ENCODE assay signal across 8 mouse cellular contexts in the genomic region with DNA sequence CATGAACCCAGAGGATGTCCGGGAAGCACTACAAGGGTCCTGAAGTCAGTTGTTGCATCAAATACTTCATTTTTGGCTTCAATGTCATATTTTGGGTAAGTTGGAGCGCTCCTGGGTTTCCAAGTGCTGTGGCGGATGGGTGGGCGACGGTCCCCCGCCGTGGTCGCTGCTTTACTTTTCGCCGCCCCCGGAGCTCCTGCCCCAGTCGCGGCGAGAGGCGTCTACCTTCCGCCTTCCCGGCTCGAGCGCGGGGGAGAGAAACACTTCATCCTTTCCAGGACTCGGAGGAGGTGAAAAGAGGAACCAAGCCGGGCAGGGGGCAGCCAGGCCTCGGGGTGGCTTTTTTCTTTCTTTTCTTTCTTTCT. TPM values are rescaled to one million over a fixed set of nuclear protein-coding genes. Genes with fewer than 3 reads are reported as not detected.
DNase-seq lines count a peak whose midpoint lies in the region; ATAC-seq lines count a peak whose summit lies in the region.

No protein-coding gene starts in this region.

- H3K36me3 ChIP-seq in liver, embryonic 12.5 days, result no peaks in the 10 kb centered on the region
- H3K36me3 ChIP-seq in neural tube, embryonic 12.5 days, result no peaks in the 10 kb centered on the region

- no peaks in the 10 kb centered on the region for H3K9me3 ChIP-seq in liver, embryonic 12.5 days (replicated peaks)
- H3K9me3 ChIP-seq in neural tube, embryonic 12.5 days, result no peaks in the 10 kb centered on the region

- peak; percentile 53 for DNase-seq in adrenal gland, adult 2 months
- no peak for DNase-seq in adrenal gland, postnatal 4 days (ENCODE audit: low spot score in 2 of 2)
- peak; percentile 46 for DNase-seq in CD4-positive, CD25-positive, alpha-beta regulatory T cell, adult 2 months (ENCODE audit: low read depth, low spot score)
- DNase-seq in embryo, embryonic 9.5 days (ENCODE audit: extremely low spot score), result peak; percentile 67
- peak; percentile 21 for DNase-seq in heart, postnatal 4 days
- DNase-seq in Muller cell, postnatal 12 days (ENCODE audit: inconsistent ontology term), result no peak

- ATAC-seq in liver, embryonic 12.5 days, result 0 out of 2 replicates have a peak, but pooled peaks have one; percentile 11
- ATAC-seq in neural tube, embryonic 12.5 days (ENCODE audit: low FRiP score, low read depth), result peak; percentile 17

- 0 out of 2 replicates have a peak overlapping the region, but pooled peaks have one; percentile 48 for H3K27ac ChIP-seq in liver, embryonic 12.5 days
- H3K27ac ChIP-seq in neural tube, embryonic 12.5 days, result peak overlapping the region; percentile 82

- peak overlapping the region; percentile 95 for H3K4me2 ChIP-seq in liver, embryonic 12.5 days
- H3K4me2 ChIP-seq in neural tube, embryonic 12.5 days (replicated peaks), result peak overlapping the region; percentile 78

- WGBS in liver, embryonic 12.5 days (ENCODE audit: insufficient replicate concordance), result 5% methylated on average over 23 of the region's 23 CpGs
- WGBS in neural tube, embryonic 12.5 days, result under 1% methylated on average over 23 of the region's 23 CpGs

- peak overlapping the region; percentile 73 for H3K9ac ChIP-seq in liver, embryonic 12.5 days
- peak overlapping the region; percentile 85 for H3K9ac ChIP-seq in neural tube, embryonic 12.5 days

- peak overlapping the region; percentile 72 for H3K4me3 ChIP-seq in liver, embryonic 12.5 days
- peak overlapping the region; percentile 80 for H3K4me3 ChIP-seq in neural tube, embryonic 12.5 days

- H3K4me1 ChIP-seq in liver, embryonic 12.5 days, result peaks cover 45% of the 10 kb centered on the region
- peaks cover 29% of the 10 kb centered on the region for H3K4me1 ChIP-seq in neural tube, embryonic 12.5 days

- peaks cover 45% of the 10 kb centered on the region for H3K27me3 ChIP-seq in liver, embryonic 12.5 days (replicated peaks)
- peaks cover 6% of the 10 kb centered on the region; the same call in 1 of the 2 replicates for H3K27me3 ChIP-seq in neural tube, embryonic 12.5 days (replicated peaks)

RNA-seq across cellular contexts. Expression of a gene that starts 0.6 kb away (rescaled TPM):
- total RNA-seq in adrenal gland, adult 2 months (2021), result 10 to 100 TPM; 47.3 to 67.5 TPM
- polyA plus RNA-seq in adrenal gland, adult 2 months (2012; rRNA removed), result 32.3 and 40.3 TPM in 2 replicates
- total RNA-seq in adrenal gland, postnatal 4 days (2021), result 10 to 100 TPM; 39.3 to 40.5 TPM
- 10 to 100 TPM; 11.5 to 11.6 TPM for total RNA-seq in heart, postnatal 4 days (2021)
- 7.1 TPM in 2 replicates for polyA plus RNA-seq in liver, embryonic 12.5 days (2016; fragmentation: Nextera tagmentation; extraction: Ambion mirVana)
- 95.3 and 96.0 TPM in 2 replicates for polyA plus RNA-seq in neural tube, embryonic 12.5 days (2016; fragmentation: Nextera tagmentation; extraction: Ambion mirVana)

Comparison
In these comparisons a context has a peak if more than half of its experiments do, and no peak if none do; other contexts are left out.
1. DNase-seq: peak in adrenal gland, adult 2 months (single experiment), CD4-positive, CD25-positive, alpha-beta regulatory T cell, adult 2 months (single experiment), embryo, embryonic 9.5 days (single experiment) and heart, postnatal 4 days (single experiment); none in adrenal gland, postnatal 4 days (0 of 2) and Muller cell, postnatal 12 days (single experiment).